Mouse (Mus musculus): ENCODE measurements at regions not wholly inside any gene's neighbourhood (a gene's known extent, or its start where the extent isn't known, plus 50 kb on each side); places are given as distances from the start of the nearest gene placed in this dataset.

DNA sequence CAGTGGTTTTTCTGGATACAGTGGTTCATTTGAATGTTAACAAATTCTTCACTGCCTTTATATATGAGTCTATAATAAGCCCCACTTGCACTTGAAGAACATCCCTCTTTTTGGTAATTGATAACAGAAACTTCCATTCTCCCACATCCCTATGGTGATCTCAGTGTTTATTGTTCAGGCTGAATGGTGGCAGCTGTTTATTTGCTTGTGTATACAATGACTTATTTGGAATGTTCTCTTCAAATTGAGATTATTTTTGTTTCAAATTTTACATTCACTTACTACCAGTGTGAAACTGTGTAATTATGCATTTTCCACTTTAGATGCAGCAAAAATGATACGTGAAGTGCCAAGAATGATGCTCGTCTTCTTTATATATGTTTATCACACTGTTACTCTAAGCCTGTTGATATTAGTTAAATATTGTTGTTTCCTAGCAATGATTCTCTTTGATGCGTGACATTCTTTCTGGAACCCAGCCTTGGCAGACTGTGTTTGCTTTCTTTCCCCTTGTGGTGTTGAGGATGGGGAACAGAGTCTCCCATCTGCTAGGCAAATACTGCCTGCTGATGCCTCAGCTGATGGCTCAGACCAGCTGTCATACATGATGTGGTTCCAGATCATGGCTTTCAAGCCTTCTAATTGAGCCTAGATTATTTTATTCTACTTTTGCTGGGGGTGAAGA, 389.1 kb downstream of the Cd109 start:
- no peak overlapping the region for H3K9ac ChIP-seq (ENCODE audit: low read length)
- no peaks in the 10 kb centered on the region for H3K9me3 ChIP-seq (ENCODE audit: control insufficient read depth, low read length)
- H3K4me2 ChIP-seq (ENCODE audit: low read depth), result no peak overlapping the region
- H3K4me3 ChIP-seq (ENCODE audit: low read depth, low read length), result no peak overlapping the region
- WGBS, result 80% methylated on average over 3 of the region's 3 CpGs
- H3K27ac ChIP-seq (ENCODE audit: low read depth, low read length), result no peak overlapping the region
- DNase-seq (ENCODE audit: low spot score) (no peak), ATAC-seq (ENCODE audit: insufficient read depth, low FRiP score, low TSS enrichment) (no peak)
- H3K27me3 ChIP-seq (ENCODE audit: control insufficient read depth, insufficient read depth, low read length), result no peaks in the 10 kb centered on the region
- H3K36me3 ChIP-seq (ENCODE audit: control insufficient read depth, insufficient read depth, low read length), result no peaks in the 10 kb centered on the region
- H3K4me1 ChIP-seq (ENCODE audit: control insufficient read depth, insufficient read depth, low read length), result no peaks in the 10 kb centered on the region

DNA sequence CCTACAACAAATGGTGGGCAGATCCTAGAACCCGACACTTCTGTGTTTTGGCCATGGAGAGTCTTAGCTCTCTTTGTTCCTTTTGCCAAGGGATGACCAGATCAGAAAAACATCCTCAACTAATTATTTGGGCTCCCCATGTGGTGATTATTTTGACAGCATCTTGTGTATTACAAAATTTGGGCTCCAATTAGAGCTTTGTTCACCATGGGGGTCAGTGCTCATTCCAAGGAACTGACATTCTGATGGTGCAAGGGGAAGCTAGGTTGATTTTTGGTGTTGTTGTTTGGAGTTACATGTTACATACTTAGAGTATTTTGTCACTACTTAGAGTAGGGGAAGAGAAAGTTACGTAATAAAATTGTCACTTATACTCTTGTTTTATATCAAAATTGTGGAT, 406.9 kb downstream of the Cd109 start:
- H3K9ac ChIP-seq (ENCODE audit: low read length), result no peak overlapping the region
- ATAC-seq (ENCODE audit: insufficient read depth, low FRiP score, low TSS enrichment) (no peak), DNase-seq (ENCODE audit: low spot score) (no peak)
- H3K27me3 ChIP-seq (ENCODE audit: control insufficient read depth, insufficient read depth, low read length), result no peaks in the 10 kb centered on the region
- H3K4me1 ChIP-seq (ENCODE audit: control insufficient read depth, insufficient read depth, low read length), result no peaks in the 10 kb centered on the region
- H3K27ac ChIP-seq (ENCODE audit: low read depth, low read length), result no peak overlapping the region
- H3K4me2 ChIP-seq (ENCODE audit: low read depth), result no peak overlapping the region
- no peaks in the 10 kb centered on the region for H3K9me3 ChIP-seq (ENCODE audit: control insufficient read depth, low read length)
- no peaks in the 10 kb centered on the region for H3K36me3 ChIP-seq (ENCODE audit: control insufficient read depth, insufficient read depth, low read length)
- WGBS, result 99% methylated on average over 2 of the region's 2 CpGs
- no peak overlapping the region for H3K4me3 ChIP-seq (ENCODE audit: low read depth, low read length)

DNA sequence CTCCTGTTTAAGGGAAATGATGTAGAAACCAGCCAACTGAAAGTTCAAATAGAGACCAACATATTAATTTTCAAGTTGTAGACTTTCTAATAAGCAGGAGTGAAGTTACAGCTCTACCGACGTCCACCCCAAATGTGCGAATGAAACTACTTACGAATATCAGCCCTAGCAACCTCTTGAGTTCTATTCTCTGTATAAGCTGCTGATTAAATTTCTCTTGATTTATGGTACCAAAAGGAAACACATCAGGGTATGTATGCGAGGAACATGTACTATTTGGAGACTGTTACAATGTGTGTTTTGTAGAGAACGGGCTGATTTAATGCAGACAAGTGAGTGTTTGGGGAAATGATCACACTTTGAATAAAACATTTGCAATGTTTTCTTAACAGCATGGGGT, 412.9 kb downstream of the Cd109 start:
- DNase-seq (ENCODE audit: low spot score), result no peak
- Histone ChIP-seq H3K4me2 (ENCODE audit: low read depth) (no peak overlapping the region), H3K27ac (ENCODE audit: low read depth, low read length) (no peak overlapping the region), H3K4me3 (ENCODE audit: low read depth, low read length) (no peak overlapping the region), H3K27me3 (ENCODE audit: control insufficient read depth, insufficient read depth, low read length) (no peaks in the 10 kb centered on the region), H3K9me3 (ENCODE audit: control insufficient read depth, low read length) (no peaks in the 10 kb centered on the region), H3K9ac (ENCODE audit: low read length) (no peak overlapping the region), H3K36me3 (ENCODE audit: control insufficient read depth, insufficient read depth, low read length) (no peaks in the 10 kb centered on the region), H3K4me1 (ENCODE audit: control insufficient read depth, insufficient read depth, low read length) (no peaks in the 10 kb centered on the region)
- ATAC-seq (ENCODE audit: insufficient read depth, low FRiP score, low TSS enrichment), result no peak
- WGBS, result 78% methylated on average over 6 of the region's 6 CpGs

- DNase-seq (ENCODE audit: low spot score) (no peak), ATAC-seq (ENCODE audit: insufficient read depth, low FRiP score, low TSS enrichment) (no peak)
- WGBS, result 77% methylated on average over 9 of the region's 9 CpGs
- H3K36me3 ChIP-seq (ENCODE audit: control insufficient read depth, insufficient read depth, low read length), result no peaks in the 10 kb centered on the region
- no peak overlapping the region for H3K27ac ChIP-seq (ENCODE audit: low read depth, low read length)
- H3K27me3 ChIP-seq (ENCODE audit: control insufficient read depth, insufficient read depth, low read length), result no peaks in the 10 kb centered on the region
- no peak overlapping the region for H3K9ac ChIP-seq (ENCODE audit: low read length)
- H3K4me2 ChIP-seq (ENCODE audit: low read depth), result no peak overlapping the region
- no peaks in the 10 kb centered on the region for H3K9me3 ChIP-seq (ENCODE audit: control insufficient read depth, low read length)
- no peaks in the 10 kb centered on the region for H3K4me1 ChIP-seq (ENCODE audit: control insufficient read depth, insufficient read depth, low read length)
- H3K4me3 ChIP-seq (ENCODE audit: low read depth, low read length), result no peak overlapping the region
Observed at GRCm38 (mm10) chr9:79029456-79029855, 414.1 kb downstream of the Cd109 start.

GRCm38 (mm10) chr9:79035677-79036076, 420.3 kb downstream of the Cd109 start:
- Histone ChIP-seq H3K4me3 (ENCODE audit: low read depth, low read length) (no peak overlapping the region), H3K27ac (ENCODE audit: low read depth, low read length) (no peak overlapping the region), H3K9me3 (ENCODE audit: control insufficient read depth, low read length) (no peaks in the 10 kb centered on the region), H3K4me2 (ENCODE audit: low read depth) (no peak overlapping the region), H3K36me3 (ENCODE audit: control insufficient read depth, insufficient read depth, low read length) (no peaks in the 10 kb centered on the region), H3K4me1 (ENCODE audit: control insufficient read depth, insufficient read depth, low read length) (no peaks in the 10 kb centered on the region), H3K9ac (ENCODE audit: low read length) (no peak overlapping the region), H3K27me3 (ENCODE audit: control insufficient read depth, insufficient read depth, low read length) (no peaks in the 10 kb centered on the region)
- 87% methylated on average over 2 of the region's 2 CpGs for WGBS
- ATAC-seq (ENCODE audit: insufficient read depth, low FRiP score, low TSS enrichment) (no peak), DNase-seq (ENCODE audit: low spot score) (no peak)

- H3K4me1 ChIP-seq (ENCODE audit: control insufficient read depth, insufficient read depth, low read length), result no peaks in the 10 kb centered on the region
- H3K4me2 ChIP-seq (ENCODE audit: low read depth), result no peak overlapping the region
- 84% methylated on average over 1 of the region's 1 CpGs for WGBS
- H3K9me3 ChIP-seq (ENCODE audit: control insufficient read depth, low read length), result no peaks in the 10 kb centered on the region
- ATAC-seq (ENCODE audit: insufficient read depth, low FRiP score, low TSS enrichment) (no peak), DNase-seq (ENCODE audit: low spot score) (no peak)
- no peak overlapping the region for H3K9ac ChIP-seq (ENCODE audit: low read length)
- H3K27me3 ChIP-seq (ENCODE audit: control insufficient read depth, insufficient read depth, low read length), result no peaks in the 10 kb centered on the region
- H3K27ac ChIP-seq (ENCODE audit: low read depth, low read length), result no peak overlapping the region
- H3K36me3 ChIP-seq (ENCODE audit: control insufficient read depth, insufficient read depth, low read length), result no peaks in the 10 kb centered on the region
- no peak overlapping the region for H3K4me3 ChIP-seq (ENCODE audit: low read depth, low read length)
Observed at GRCm38 (mm10) chr9:79037054-79037453, 421.7 kb downstream of the Cd109 start.

- H3K4me2 ChIP-seq (ENCODE audit: low read depth), result no peak overlapping the region
- no peak overlapping the region for H3K4me3 ChIP-seq (ENCODE audit: low read depth, low read length)
- no peaks in the 10 kb centered on the region for H3K36me3 ChIP-seq (ENCODE audit: control insufficient read depth, insufficient read depth, low read length)
- H3K9ac ChIP-seq (ENCODE audit: low read length), result no peak overlapping the region
- H3K27me3 ChIP-seq (ENCODE audit: control insufficient read depth, insufficient read depth, low read length), result no peaks in the 10 kb centered on the region
- no peaks in the 10 kb centered on the region for H3K9me3 ChIP-seq (ENCODE audit: control insufficient read depth, low read length)
- no peak for ATAC-seq (ENCODE audit: insufficient read depth, low FRiP score, low TSS enrichment)
- no peak overlapping the region for H3K27ac ChIP-seq (ENCODE audit: low read depth, low read length)
- WGBS, result 90% methylated on average over 4 of the region's 4 CpGs
- H3K4me1 ChIP-seq (ENCODE audit: control insufficient read depth, insufficient read depth, low read length), result no peaks in the 10 kb centered on the region
- no peak for DNase-seq (ENCODE audit: low spot score)
Observed at GRCm38 (mm10) chr9:79038971-79039370, 423.6 kb downstream of the Cd109 start.

DNA sequence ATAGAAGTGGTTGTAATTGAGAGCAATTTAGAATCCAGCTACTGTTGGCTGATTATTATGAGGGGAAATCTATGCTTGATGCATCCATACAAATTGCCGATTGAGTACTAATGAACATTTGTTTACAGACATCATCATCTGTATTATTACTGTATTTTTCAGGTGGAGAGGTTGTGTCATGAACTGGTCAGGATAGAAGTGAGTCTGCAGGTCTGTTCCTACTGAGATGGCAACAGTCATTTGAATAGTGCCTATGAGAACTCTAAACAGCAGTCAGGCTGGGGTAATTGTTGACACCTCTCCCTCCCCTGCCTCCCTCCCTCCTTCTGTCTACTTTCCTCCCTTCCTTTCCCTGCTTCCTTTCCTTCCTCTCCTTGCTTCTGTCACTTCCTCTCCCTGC, 429.0 kb downstream of the Cd109 start:
- H3K27me3 ChIP-seq (ENCODE audit: control insufficient read depth, insufficient read depth, low read length), result no peaks in the 10 kb centered on the region

DNA sequence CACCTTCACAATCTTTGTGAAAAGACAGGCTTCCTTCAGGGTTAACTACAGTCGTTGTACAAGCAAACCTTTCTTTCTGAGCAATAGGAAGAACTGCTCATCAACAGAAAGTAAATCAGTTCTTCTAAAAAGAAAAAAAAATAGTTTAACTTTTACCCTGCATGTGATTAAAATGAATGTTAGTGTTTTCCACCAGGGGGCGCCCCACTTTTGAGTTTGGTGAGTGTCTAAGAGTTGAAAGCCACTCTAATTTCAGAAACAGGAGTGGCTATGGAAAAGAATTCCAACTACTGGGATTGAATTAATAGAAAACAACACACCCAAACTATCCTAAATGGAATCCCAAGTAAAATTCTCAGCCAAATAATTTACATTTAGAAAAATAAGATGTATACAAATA, 430.0 kb downstream of the Cd109 start:
- WGBS, result 7% methylated on average over 2 of the region's 2 CpGs

More for the DNA sequence above, 429.0 kb downstream of the Cd109 start:
- DNase-seq (ENCODE audit: low spot score) (no peak), ATAC-seq (ENCODE audit: insufficient read depth, low FRiP score, low TSS enrichment) (no peak)
- no peak overlapping the region for H3K9ac ChIP-seq (ENCODE audit: low read length)
- no peaks in the 10 kb centered on the region for H3K36me3 ChIP-seq (ENCODE audit: control insufficient read depth, insufficient read depth, low read length)
- no peak overlapping the region for H3K4me3 ChIP-seq (ENCODE audit: low read depth, low read length)
- no peak overlapping the region for H3K4me2 ChIP-seq (ENCODE audit: low read depth)
- no peak overlapping the region for H3K27ac ChIP-seq (ENCODE audit: low read depth, low read length)
- no peaks in the 10 kb centered on the region for H3K9me3 ChIP-seq (ENCODE audit: control insufficient read depth, low read length)
- 82% methylated on average over 1 of the region's 1 CpGs for WGBS
- H3K4me1 ChIP-seq (ENCODE audit: control insufficient read depth, insufficient read depth, low read length), result no peaks in the 10 kb centered on the region

More for the DNA sequence above, 430.0 kb downstream of the Cd109 start:
- Histone ChIP-seq H3K4me1 (ENCODE audit: control insufficient read depth, insufficient read depth, low read length) (no peaks in the 10 kb centered on the region), H3K36me3 (ENCODE audit: control insufficient read depth, insufficient read depth, low read length) (no peaks in the 10 kb centered on the region), H3K4me2 (ENCODE audit: low read depth) (no peak overlapping the region), H3K9ac (ENCODE audit: low read length) (no peak overlapping the region), H3K27me3 (ENCODE audit: control insufficient read depth, insufficient read depth, low read length) (no peaks in the 10 kb centered on the region), H3K27ac (ENCODE audit: low read depth, low read length) (no peak overlapping the region), H3K4me3 (ENCODE audit: low read depth, low read length) (no peak overlapping the region), H3K9me3 (ENCODE audit: control insufficient read depth, low read length) (no peaks in the 10 kb centered on the region)
- ATAC-seq (ENCODE audit: insufficient read depth, low FRiP score, low TSS enrichment) (no peak), DNase-seq (ENCODE audit: low spot score) (peak; percentile 37)

Measured in neural tube, embryonic 11.5 days (tissue).